Mouse (Mus musculus) left cerebral cortex, adult 18-20 months (tissue): Measurements from ENCODE around the gene Pomgnt1. TPM values are rescaled to one million over a fixed set of nuclear protein-coding genes. Genes with fewer than 3 reads are reported as not detected.
A peak's percentile ranks its signal among the peaks of the same experiment; 100 is the strongest.

Experiments used
- DNase-seq, 2 experiments: peaks; one replicate each; pipeline ENCODE4 v3.0.0; 2021 to 2022; ENCODE audit warnings: low spot score in 2 of 2, mixed read lengths in 1 of 2
- total RNA-seq, 2 experiments: library from RNA; stranded (reverse); gene quantifications; 2 replicates each; pipeline ENCODE4 v1.2.3; 2021

Pomgnt1 gene
- total RNA-seq, 2 experiments from 2014 or later: 77.7 to 83.0 TPM

GRCm38 (mm10) chr4:116168617-116169352 is 45.1 kb downstream of the Pomgnt1 start:
- DNase-seq: peak; percentile 72 to 90

GRCm38 (mm10) chr4:116169353-116169672 is 45.7 kb downstream of the Pomgnt1 start:
- DNase-seq: no peak

DNA sequence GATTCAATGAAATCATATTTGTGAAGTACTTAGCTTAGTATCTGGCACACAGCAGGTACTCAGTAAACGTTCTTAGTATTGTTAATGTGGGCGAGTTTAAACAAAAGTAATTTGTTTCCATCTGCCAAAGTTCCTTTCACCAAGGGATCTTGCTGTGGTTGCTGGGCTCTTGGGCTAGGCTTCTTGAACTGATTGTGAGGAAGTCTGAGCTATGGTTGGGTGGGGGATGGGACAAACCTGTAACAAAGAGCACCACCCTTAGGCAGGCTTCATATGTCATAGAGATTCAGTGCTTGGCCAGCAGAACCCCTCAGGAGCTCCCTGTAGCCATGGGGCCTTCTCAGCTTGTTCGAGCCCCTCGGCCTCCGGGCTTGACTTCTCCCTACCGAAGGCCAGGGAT is 49.4 kb downstream of the Pomgnt1 start, which contains the start of the genes 1700042G07Rik and Gm49337:
1700042G07Rik (plus strand) TSS at position 301 of the 400 bp plus-strand sequence.
Gm49337 (plus strand) TSS at position 313 of the 400 bp plus-strand sequence.
- no peak for DNase-seq

DNA sequence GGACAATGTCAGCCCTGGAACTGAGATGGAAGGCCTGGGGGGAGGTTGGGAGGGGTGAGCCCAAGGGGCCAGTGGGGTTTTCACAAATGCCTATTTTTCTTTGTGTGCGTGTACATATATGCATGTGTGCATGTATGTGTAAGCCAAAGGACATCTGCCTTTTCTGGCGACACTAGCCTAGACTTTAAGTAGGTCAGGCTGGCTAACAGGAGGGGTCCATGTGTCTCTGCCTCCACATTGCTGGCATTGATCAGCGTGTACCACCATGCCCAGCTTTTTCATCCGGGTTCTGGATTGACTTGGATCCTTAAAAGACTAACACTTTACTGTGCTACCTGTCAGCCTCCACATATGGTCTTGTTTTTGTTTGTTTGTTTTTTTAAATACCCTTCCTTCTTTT is 50.1 kb downstream of the Pomgnt1 start:
- no peak for DNase-seq

DNA sequence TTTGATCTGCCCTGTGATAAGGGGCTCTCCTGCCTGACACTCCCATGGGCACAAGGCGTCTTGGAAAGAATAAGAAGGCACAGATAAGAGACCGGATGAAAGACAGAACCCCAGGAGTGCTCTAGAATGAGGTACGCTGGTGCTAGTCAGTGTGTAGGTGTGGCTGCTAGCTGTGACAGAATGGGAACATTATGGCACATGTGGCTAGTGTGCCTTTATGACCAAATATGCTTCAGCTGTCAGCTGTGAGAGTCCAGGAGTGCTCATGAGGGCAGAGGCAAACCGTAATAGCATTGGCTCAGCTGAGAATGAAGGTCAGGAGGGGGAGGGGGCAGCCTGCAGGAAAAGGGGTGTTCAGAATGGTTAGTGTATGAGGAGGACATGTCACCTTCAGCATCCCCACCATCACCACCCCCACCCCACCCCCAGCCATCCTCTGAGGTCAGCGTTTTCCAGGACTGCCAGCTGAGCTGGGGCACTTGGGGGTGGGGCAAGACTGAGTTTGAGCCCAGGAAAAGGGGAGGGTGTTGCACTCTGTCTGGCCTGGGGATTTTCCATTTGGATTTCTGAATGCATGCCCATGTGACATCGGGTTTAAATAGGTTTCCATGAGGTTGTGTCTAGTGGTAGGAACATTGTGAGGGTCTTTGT is 51.0 kb downstream of the Pomgnt1 start:
- no peak for DNase-seq

DNA sequence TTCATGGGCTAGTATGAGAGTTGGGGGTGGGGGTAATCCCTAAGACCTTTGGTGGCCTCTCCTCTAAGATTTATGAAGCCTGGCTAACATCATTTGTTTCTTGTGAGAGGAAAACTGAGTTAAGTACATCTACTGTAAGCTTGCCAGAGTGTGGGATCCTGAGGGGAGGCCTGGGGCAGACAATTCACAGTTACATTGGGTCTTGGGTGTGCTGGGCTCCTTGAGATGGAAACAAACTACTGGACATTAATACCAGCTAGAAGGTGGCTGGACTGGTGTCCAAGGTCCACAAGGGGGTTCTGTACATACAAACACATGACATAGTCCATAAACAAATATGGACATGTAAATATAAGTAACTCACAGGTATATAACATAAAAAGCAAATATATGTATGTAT is 51.5 kb downstream of the Pomgnt1 start:
- DNase-seq: no peak

DNA sequence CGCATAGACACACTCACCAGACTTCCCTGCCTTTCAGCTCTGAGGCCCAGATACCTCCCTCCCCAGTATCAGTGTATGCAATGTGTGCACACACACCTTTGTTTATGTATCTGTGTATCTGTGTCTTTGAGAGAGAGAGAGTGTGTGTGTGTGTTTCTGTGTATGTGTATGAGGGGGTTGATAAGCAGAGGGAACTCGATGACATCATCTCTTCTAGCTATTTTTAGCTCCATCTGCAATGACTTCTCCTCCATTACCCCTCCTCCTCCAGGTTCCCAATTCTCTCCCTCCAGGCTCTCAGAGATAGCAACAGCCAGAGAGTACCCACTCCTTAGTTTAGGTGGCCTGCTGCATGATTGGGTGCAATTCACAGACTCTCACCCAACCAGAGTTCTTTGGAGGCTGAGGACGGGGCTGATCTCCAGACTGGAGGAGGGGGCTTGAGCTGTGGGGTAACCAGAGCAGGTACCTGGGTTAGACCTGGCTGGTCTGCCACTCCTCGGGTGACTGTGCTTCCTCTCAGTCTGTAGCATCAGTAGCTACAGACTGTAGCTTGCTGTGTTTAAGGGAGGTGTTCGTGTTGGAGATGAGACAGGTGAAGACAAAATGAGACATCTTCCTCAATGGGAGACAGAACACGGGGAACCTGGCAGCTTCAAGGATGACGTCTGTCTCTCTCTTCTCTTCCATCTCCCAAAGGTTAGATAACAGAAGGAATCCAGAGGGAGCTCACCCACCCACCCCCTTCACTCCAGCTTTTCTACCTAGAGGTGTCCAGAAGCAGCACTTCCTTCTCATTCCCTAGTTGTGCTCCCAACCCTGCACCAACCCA is 52.3 kb downstream of the Pomgnt1 start:
- DNase-seq: peak; percentile 40

DNA sequence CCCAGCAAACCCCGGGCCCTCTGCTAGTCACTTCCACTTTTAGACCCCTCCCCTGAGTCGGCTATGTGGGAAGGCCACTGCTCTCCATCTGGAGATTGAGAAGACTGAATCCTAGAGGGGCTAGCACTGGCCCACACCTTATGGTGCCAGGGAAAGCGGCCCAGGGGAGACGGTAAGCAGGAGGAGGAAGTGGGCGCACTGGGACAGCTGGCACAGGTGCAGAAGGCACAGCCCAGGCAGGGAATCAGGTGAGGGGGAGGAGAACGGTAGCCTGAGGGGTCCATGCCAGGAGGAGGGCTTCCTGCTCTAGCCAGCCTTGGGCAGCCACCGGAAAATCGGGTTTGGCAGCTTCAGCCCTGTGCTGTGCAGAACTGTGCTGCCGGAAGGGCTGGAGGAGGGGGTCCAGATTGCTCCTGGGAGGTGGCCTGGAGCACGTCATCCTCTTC is 52.9 kb downstream of the Pomgnt1 start:
- peak; percentile 62 to 70 for DNase-seq

GRCm38 (mm10) chr4:116177140-116177539 is 53.5 kb downstream of the Pomgnt1 start:
- peak in 1 of 2 experiments; percentile 19 for DNase-seq

DNA sequence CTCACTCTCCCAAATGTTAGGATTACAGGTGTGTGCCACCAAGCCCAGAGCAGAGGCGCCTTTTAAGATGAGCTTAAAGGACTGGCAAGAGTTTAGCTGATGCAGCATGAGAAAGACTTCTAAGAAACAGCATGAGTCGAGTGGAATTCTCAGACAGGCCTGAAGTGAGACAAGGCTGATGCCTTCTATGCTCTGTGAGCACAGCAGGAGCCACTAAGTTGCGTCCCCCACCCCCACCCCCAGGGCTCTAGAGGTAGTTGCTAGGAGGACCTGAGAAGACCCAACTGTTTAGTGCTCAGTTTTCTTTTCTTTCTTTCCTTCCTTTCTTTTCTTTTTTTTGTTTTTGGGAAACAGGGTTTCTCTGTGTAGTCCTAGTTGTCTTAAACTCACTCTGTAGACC is 58.4 kb downstream of the Pomgnt1 start:
- no peak for DNase-seq

GRCm38 (mm10) chr4:116182745-116183144 is 59.1 kb downstream of the Pomgnt1 start:
- no peak for DNase-seq

GRCm38 (mm10) chr4:116185083-116185482 is 61.4 kb downstream of the Pomgnt1 start:
- DNase-seq: no peak

- no peak for DNase-seq
Observed at GRCm38 (mm10) chr4:116192286-116192835, 68.7 kb downstream of the Pomgnt1 start.

GRCm38 (mm10) chr4:116193583-116194383 is 70.1 kb downstream of the Pomgnt1 start:
- DNase-seq: no peak

DNA sequence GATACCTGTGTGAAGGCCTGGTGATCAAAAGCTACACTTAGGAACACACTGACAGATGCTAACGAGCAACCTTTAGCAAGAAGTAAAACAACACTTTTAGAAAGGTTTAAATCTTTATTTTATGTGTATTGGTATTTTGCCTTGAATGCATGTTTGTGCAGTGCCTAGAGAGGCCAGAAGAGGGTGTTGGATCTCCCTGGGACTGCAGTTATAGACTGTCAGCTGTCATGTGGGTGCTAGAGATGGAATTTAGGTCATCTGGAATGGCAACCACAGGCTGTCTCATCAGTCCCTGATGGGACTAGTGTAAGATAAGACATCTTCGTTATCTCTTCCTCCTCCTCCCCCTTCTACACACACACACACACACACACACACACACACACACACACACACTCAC is 74.8 kb downstream of the Pomgnt1 start:
- no peak for DNase-seq

- no peak for DNase-seq
Observed at GRCm38 (mm10) chr4:116204422-116204821, 80.8 kb downstream of the Pomgnt1 start.

- no peak for DNase-seq
Observed at GRCm38 (mm10) chr4:116206531-116206930, 82.9 kb downstream of the Pomgnt1 start.

- no peak for DNase-seq
Observed at GRCm38 (mm10) chr4:116208891-116209290, 85.3 kb downstream of the Pomgnt1 start.
